Mouse (Mus musculus) cerebellum, adult 9-11 months (tissue): Measurements from ENCODE around the gene Samd10.
A peak's percentile ranks its signal among the peaks of the same experiment; 100 is the strongest.

Source experiments
- DNase-seq: peaks from one replicate; pipeline ENCODE4 v3.0.0; 2022

Samd10 gene

DNA sequence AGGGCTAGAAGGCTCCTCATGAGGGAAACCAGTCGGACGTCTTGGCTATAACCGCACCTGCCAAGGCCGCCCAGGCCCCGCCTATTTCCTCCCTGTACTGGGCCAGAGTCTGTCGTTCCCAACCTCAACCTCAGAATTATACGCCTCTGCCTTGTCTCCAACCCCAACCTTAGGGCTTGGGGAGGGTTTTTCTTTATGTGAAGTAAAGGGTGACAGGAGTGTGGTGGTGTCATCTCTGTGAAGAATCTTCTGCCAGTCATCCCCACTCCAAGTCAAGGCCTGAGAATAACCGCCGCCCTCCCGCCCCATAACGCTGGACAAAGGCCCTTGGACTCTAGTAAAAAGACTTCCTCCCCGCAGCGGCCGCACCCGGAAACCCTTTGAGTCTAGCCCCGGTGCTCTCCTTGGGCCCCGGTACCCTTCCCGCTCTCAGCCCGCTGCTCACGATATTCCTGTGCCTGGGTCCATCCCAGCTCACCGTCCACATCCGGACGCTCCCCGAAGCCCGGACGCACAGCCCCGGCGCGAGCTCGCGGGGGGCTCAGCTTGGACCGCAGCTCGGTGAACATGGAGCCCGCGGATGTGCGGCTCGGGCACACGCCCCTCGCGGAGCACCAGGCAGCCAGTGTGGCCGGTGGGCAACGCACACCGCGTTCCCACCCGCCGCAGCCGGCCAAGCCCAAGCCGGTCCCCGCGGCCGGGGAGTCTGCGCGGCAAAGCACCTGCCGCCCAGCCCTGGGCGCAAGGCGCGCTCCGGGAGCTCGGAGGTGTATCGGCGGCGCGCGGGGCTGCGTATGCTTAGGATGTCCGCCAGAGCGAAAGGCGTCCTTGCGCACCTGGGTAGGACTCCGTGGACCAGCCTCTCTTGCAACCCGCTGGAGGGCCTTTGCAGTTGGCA, at the start of gene Samd10:
Gene Samd10 (minus strand): TSS at position 759 of the 898 bp plus-strand sequence.
- DNase-seq: peak; percentile 86

DNA sequence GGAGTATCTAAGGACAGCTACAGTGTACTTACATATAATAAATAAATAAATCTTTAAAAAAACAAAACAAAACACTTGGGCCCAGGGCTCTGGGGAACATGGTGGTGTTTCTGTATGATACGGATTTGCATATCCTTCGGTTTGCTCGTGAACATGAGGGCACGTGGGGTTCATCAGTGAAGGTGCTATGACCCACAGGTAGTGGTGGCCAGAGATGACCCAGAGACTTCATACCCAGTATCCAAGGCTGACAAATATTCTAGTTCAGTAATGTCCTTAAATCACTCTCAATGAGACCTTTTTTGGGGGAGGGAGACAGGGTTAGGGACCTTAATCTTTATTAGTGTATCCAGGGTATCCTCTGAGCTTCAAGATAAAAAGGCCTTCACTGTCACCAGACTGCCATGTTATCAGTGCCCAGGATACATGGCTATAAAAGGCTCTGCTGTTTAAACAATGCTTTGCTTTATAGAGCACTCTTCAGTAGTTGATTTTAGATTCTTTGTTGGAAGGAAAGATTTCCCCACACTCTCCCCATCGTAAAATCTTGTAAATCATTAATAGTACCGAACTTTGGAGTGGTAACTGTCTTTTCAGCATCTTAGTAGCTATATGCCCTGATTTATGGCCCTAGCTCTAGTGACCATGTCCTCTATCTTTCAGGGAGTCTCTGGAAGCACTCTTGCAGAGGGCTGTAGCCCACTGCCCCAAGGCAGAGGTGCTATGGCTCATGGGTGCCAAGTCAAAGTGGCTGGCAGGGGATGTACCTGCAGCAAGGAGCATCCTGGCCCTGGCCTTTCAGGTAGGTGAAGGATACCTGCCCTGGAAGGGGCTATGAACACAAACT, 47.8 kb upstream of the Samd10 start:
- DNase-seq: no peak

DNA sequence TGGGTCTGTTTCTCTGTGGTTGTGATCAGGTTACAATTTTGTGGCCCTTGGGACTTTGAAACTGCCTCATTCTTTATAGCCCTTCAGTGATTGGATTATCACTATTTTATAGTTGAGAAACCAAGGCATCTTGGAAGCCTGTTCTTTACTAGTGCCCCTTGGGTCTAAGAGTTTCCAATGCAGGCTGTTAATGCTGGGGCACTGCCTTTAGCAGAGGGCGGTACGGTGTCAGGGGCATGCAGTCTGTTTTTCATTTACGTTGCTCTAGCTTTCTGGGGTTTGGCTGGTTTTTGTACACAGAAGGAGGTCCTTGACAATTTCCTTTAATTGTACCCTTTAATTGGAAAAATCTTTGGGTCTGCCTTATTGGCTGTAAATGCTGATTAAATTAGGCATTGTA, 46.7 kb upstream of the Samd10 start:
- no peak for DNase-seq

DNA sequence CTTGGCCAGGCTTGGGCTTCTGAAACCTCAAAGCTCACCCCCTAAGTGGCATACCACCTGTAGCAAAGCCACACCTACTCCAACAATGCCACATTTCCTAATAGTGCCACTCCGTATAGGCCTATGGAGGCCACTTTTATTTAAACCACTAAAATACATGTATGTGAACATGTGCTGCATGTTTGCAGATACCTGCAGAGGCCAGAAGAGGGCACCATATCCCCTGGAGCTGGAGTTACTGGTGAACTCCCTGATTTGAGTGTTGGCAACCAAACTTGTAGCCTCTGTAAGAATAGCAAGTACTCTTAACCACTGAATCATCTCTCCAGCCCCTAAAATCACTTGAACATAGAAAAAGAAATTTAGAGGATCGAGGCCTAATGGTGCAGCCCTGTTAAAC, 45.3 kb upstream of the Samd10 start:
- DNase-seq: peak; percentile 21

DNA sequence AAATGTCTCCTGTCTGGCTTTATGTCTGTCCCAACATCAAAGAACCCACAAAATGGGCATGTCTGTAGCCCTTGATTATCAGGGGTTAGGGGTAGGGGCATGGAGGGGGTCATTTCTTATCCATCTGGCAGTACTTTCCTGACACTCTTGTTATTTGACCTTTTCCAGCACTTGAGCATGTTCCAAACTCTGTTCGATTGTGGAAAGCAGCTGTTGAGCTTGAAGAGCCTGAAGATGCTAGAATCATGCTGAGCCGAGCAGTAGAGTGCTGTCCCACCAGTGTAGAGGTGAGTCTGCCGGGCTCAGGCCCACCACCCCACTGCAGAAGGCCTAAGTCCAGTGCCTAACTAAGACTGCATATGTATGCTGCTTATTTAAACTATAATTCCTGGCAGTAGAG, 36.9 kb upstream of the Samd10 start:
- no peak for DNase-seq

DNA sequence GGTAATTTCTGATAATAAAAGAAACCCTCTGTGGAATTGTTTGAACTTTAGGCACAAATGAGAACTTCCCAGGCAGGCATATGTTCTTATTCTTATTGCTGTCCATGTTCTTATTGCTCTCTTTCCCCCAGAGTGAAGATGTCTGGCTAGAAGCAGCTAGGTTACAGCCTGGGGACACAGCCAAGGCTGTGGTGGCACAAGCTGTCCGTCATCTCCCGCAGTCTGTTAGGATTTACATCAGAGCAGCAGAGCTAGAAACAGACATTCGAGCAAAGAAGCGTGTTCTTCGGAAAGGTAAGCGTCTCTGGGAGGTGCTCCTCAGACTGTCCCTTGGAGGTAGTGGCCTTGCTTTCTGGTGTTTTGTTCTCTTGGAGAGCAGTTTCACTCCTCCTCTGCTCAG, 33.6 kb upstream of the Samd10 start:
- peak; percentile 73 for DNase-seq

DNA sequence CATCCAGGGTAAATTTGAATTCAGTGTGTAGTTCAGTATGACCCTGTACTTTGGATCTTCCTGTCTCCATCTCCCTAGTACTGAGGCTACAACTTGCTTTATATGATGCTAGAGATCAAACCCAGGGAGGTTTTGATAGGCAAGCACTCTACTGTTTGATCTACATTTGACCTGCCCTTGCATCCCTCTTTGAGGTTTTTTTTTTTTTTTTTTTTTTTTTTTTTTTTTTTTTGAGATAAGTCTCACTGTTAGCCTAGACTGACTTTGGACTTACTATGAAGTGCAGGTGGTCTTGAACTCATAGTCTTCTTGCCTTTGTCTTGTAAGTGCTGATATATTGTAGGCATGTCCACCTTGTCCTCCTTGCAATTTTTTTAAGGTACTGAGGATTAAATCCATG, 29.5 kb upstream of the Samd10 start:
- no peak for DNase-seq

DNA sequence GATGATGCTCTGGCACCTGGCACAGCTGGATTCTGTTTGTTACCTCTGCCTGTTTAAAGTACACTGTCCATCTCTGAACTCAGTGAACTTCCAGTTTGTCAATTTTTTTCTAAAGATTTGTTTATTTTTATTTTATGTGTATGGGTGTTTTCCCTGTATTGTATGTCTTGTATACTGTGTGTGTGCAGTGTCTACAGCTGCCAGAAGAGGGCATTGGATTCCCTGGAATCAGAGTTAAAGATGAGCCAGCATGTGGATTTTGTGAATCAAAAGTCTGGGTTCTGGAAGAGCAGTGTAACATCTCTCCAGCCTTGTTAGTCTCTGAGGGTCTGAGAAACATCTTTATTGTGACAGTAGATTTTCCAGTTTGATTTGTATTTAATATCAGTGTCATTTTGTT, 24.4 kb upstream of the Samd10 start:
- DNase-seq: no peak

DNA sequence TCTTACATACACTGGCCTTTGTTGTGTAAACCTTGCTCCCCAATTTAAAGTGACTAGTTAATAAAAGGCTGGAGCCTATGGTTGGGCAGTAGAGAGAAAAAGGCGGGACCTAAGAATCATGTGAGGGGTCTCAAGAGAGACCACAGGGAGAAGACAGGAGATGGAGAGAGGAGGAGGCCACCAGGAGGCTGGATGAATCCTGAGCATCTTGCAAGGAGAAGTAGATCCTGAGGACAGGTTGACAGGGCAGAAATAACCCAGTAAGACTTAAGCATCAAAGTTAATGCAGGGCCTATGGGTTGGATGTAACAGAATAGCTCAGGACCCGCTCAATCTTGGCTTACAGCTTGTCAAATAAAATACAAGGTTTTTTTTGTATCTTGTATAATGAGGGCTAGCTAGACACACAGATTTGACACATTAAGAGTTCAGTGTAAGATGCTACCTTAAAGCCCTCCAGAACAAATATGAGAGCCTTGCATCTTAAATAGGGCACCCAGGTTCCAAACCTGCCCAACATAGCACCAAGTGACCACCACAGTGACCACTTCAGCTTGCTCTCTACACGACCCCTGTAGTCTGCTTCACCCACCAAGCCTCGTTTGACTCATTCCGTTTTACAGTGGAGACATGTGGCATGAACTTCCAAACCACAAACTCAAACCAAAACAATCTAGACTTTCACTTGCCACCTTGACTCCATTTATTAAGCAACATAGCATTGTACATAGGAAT, 19.9 kb upstream of the Samd10 start:
- no peak for DNase-seq

DNA sequence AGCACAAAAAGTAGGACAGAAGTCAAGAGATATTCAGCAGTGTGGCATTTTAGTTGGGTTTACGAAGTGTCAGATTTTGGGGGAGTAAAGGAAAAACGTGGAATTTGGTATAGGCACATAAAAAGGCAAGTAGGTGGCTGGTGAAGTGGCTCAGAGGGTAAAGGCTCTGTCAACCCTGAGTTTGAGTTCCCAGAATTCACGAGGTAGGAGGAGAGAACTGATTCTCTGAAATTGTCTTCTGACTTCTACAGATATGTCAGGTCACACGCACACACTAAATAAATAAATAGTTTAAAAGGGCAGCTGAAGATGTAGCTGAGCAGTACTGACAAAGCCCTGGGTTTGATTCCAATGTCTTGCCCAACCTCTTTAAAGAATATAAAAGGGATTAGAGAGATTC, 3.4 kb upstream of the Samd10 start:
- no peak for DNase-seq

DNA sequence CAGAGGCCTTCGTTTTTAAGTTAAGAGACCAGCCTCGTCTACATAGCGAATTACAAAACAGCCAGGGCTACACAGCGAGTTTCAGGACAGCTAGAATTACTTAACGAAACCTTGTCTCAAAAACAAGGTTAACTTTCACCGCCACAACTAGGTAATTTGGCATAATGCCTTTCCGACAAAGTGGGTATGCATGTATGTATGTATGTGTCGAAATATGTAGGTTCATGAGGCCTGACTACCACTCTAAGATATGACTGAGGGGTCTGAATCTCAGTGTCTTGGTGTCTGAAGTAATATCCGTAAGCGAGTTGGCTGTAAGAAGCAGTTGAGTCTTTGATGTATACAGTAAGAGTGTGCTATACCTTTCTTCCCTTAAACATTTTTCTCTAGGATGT, 2.7 kb upstream of the Samd10 start:
- peak; percentile 50 for DNase-seq

DNA sequence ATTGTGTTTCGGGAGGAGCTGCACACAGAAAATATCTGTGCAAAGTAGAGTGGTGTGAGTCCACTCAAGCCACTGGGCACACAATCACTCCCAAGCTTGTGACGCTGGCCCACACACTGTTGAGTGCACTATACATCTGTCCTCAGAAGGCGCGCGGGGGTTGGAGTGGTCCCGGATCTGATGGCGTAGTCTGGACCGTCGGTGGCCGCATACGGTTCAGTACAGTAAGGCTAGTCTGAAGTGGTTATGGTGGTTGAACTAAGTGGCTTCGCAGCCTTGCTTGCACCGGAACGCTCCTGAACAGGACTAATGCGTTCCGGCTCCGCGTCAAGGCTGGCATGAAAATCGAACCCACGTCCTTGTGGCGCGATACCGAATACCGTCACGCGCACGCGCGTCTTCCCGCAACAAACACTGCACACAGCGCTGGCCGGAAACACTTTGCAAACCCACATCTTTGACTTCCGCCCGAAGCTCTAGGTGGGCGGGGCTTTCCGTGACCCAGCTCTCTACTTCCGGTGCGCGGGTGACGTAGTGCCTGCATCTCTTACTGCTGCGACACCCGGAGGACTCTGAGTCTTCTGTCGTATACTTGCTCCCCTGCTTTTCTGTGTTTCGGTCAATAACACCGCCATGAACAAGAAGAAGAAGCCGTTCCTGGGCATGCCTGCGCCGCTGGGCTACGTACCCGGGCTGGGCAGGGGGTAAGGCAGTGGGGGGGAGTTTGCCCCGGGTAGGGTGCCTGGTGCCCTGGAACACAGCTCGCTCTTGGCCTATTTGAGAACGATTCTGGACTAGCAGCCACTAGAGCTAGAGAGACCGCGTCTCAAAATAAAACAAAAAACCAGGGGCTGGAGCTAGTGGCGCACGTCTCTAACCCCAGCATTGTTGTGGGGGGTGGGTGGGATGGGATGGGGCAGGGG, 2.1 kb upstream of the Samd10 start:
- DNase-seq: peak; percentile 98

DNA sequence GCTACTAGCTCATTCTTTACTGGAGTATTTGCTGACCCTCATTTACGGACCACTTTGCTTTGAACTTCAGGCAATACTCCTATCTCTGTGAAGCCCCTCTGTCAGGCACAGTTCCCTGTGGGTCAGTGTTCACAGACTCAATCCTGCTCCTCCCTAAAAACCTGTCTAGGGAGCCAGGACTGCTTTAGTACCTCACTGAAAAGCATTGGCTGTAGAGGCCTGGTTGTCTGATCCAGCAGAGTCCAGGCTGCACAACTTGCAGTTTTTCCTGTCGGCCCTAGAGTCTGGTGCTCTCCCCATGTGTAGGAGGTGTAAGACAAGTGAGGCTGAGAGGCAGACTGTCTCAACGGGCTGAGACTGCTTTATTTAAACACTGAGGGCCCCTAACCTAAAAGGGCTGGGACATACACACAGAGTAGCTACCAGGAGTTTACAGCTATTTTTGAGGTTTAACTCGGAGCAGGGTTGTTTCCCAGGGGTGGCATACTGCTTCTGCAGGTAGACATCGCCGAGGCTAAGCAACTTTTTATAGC, 1.3 kb upstream of the Samd10 start:
- DNase-seq: peak; percentile 35

DNA sequence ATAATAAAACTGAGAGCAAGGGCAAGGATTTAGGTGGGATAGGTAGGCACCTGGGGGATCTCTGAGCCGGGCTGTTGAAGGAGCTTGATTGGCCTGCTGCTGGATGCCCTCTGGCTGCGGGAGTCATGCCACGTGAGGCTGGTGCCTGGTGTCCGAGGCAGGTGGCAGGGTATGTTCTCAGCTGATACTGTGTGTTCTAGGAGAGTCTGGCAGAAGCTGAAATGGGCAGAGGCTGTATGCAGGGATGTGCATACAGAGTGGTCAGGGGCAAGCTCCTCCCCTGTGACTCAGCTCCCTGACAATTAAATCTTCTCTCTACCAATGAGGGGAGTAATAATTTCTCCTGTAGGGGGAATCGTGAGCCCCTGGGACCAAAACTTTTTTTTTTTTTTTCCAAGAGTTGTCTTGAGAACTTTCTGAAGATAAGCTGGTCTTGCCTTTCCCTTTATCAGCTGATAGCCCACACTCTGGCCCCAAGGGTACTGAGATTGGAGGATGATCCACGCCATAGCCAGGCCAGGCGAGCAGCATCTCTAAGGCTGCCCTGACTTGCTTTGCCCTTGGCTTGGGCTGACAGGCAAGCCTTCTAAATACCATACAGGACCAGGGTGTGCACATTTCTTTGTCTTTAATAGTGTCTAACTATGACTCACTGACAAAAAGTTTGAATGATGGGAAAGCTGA, 1.5 kb downstream of the Samd10 start:
- DNase-seq: peak; percentile 59

DNA sequence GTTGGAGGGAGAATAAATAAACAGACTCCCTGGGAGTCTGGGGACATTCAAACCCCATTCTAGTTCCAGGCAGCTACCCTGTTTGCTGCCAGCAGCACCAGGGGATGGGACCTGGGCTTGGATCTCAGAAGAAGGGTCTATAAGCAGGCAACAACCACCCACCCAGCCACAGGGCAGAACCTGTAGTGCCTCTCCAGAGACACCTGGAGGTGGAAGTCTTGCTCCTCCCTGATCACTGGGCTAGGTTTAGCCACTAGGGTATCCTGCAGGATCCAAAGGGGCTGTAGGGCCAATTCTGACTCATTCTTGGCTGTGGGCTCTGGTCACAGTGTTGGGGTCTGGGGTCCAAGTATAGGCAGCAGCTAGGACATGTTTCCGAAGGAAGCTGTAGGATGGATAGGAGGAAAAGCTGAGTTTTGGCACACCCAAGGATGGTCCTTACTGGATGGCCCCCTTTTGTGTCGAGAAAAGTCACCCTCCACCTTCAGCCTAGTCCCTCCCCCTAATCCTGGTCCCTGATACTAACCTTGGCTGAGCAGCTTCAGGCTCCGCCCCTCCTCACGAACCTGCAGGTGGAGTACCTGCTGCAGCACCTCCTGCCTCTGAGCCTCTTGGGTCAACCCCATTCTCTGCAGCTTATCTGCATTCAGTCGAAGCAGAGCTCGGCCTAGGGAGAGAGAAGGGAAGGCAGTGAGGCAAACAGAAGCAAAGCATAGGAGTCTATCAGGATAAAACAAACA, 2.6 kb downstream of the Samd10 start:
- peak; percentile 61 for DNase-seq

DNA sequence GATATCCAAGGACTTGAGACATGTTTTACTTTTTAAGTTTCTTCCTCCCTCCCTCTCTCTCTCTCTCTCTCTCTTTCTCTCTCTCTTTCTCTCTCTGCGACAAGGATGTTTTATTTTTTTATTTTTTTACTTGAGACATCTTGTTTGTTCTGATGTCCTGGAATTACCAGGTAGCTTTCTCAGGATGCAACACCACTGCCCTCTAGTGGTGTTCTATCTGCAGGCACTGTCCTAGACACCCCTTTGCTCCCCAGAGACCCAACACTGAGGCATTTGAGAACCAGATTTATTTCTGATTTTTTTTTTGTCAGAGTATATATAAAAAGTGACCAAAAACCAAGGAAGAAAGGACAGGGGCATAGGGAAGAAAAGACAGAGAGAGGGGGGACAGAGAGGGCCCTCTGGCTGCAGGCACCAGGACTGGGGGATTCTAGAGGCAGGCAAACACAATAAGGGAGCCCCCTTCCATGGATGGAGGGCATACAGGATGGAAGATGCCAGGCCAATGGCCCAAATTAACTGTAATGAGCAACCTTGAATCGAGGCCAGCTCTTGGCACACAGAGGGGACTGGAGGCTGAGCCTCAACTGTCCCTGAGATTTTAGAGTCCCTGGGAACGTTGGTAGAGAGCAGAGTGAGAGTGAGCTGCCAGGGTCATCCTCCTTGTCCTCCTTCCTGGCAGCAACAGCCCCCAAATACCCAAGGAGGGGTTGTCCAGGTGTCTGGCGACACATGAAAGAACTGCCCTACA, 3.9 kb downstream of the Samd10 start:
- peak; percentile 77 for DNase-seq

DNA sequence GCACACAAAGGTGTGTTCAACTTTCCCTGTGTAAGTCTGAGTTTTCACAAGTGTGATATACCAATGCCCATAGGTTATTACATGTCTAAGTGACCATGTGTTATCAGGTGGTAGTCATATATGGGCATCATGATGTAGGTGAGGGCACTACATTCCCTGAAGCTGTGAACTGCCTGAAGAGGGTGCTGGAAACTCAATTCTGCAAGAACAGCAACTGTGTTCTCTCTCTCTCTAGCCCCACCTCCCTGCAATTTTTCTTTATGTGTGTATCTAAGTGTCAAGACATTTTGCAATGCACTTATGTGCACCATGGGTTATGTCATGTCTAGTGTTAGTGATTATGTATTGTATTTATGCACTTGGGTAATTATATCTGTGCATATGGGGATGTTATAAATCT, 5.1 kb downstream of the Samd10 start:
- DNase-seq: peak; percentile 21

DNA sequence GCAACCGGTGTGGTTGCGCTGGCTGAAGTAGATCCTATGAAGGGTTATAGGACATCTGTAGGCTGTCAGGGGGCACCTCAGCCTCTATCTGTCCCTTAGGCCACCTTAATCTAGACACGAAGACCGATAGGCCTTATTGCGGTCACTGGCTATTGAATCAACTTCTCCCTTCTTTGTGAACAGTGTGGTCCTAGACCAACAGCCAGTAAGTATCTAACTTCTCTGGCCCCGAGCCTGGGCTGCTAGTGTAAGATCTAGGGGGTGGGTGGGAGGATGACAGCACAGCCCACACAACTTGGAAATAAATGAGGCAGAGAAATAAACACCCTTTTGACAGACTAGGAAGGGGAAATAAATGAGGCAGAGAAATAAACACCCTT, 6.0 kb downstream of the Samd10 start:
- no peak for DNase-seq

DNA sequence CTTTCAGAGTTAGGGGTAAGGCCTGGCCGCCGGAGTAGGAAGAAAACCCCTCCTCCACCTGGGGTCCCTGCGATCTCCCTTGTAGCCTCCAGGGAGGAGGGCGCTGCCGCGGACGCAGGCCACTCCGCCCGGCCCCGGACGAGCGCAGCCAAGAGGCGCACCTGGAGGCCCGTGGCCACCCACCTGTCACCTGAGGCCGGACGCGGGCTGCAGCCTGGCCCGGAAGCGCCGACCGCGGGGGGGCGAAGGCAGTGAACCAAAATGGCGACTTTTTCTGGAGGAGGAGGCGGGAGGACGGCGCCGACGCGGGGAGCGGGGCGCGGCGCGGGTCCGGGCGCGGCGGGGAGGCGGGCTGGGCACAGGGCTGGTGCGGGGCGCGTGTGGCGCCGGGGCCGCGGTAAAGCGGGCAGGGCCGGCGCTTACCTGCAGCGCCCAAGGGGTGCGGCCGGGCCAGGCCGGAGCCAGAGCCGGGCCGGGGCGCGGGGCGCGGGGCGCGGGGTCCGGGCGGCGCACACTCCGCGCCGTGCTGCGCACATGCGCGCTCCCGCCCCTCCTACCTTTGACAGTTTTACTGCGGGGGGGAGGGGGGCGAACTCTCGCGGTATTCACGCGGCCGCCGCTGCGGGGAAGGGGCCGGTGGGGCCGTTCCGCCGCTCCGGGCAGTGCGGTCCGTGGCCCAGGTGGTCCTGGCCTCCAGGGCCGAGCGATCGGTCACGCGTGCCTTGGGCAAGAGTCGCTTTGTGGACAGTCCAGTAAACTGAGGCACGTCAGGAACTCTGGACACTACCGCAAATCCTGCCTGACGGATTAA, 6.6 kb downstream of the Samd10 start, which contains the start of gene Zfp512b:
Gene Zfp512b (minus strand): TSS at position 573 of the 811 bp plus-strand sequence.
- peak; percentile 87 for DNase-seq
